Mouse (Mus musculus) midbrain, embryonic 14.5 days (tissue): ENCODE results near the gene Pxylp1. TPM values are rescaled to one million over a fixed set of nuclear protein-coding genes. Genes with fewer than 3 reads are reported as not detected.
"Not testable (repeated sequence)": the region's sequence is repeated elsewhere in the genome, so short reads cannot be mapped to it uniquely, and the experiment has no call there.

Experiments
- ATAC-seq: fragments of 200-750 bp; cut with Nextera tagmentation; 2 replicates; pipeline ENCODE4 v1.8.0; 2017; ENCODE audit warnings: moderate number of reproducible peaks, moderate library complexity; ENCODE audit not compliant: low FRiP score, low TSS enrichment
- DNase-seq: peaks from one replicate; pipeline ENCODE4 v3.0.0-alpha.2; 2015
- H3K27ac ChIP-seq: fragments of 300-500 bp; sonication (generic); replicated peaks from 2 replicates; pipeline ENCODE4 v1.5.1; 2014; ENCODE audit warnings: mild to moderate bottlenecking, low read depth, low read length, moderate library complexity
- H3K27me3 ChIP-seq: fragments of 300-500 bp; sonication (generic); 2 replicates; pipeline ENCODE4 v1.6.1; 2014; ENCODE audit warnings: low read length, control low read depth, mixed read lengths; ENCODE audit not compliant: control insufficient read depth, insufficient read depth
- H3K36me3 ChIP-seq: fragments of 300-500 bp; sonication (generic); 2 replicates; pipeline ENCODE4 v1.6.1; 2014; ENCODE audit warnings: low read length, control low read depth; ENCODE audit not compliant: control insufficient read depth, insufficient read depth
- H3K4me1 ChIP-seq: fragments of 300-500 bp; sonication (generic); 2 replicates; pipeline ENCODE4 v1.6.1; 2014; ENCODE audit warnings: mild to moderate bottlenecking, antibody characterized with exemption, low read length, control low read depth; ENCODE audit not compliant: control insufficient read depth, insufficient read depth
- H3K4me2 ChIP-seq: fragments of 300-500 bp; sonication (generic); 2 replicates; pipeline ENCODE4 v1.6.1; 2014; ENCODE audit warnings: mild to moderate bottlenecking, low read length, moderate library complexity
- H3K4me3 ChIP-seq: fragments of 300-500 bp; sonication (generic); replicated peaks from 2 replicates; pipeline ENCODE4 v1.5.1; 2014; ENCODE audit warnings: low read depth, low read length
- H3K9ac ChIP-seq: fragments of 300-500 bp; sonication (generic); replicated peaks from 2 replicates; pipeline ENCODE4 v1.6.1; 2014; ENCODE audit warnings: mild to moderate bottlenecking, low read length, moderate library complexity
- H3K9me3 ChIP-seq: fragments of 300-500 bp; sonication (generic); 2 replicates; pipeline ENCODE4 v1.6.1; 2016; ENCODE audit warnings: low read length, control low read depth, mixed read lengths; ENCODE audit not compliant: control insufficient read depth
- WGBS: fragments of 180-500 bp; shearing (Covaris S2); extraction: QIAGEN DNeasy Blood & Tissue Kit; methylation state at CpG from one replicate; pipeline ENCODE4 v1.1.7; 2014; 5-methylcytosine and 5-hydroxymethylcytosine counted together
- polyA plus RNA-seq: library from polyadenylated mRNA; unstranded; fragments of >200 nt; fragmentation: Nextera tagmentation; extraction: Ambion mirVana; gene quantifications from 2 replicates; pipeline ENCODE4 v1.2.1, GENCODE M21; 2014

The Pxylp1 gene
- polyA plus RNA-seq, result 52.7 and 66.1 TPM in 2 replicates

DNA sequence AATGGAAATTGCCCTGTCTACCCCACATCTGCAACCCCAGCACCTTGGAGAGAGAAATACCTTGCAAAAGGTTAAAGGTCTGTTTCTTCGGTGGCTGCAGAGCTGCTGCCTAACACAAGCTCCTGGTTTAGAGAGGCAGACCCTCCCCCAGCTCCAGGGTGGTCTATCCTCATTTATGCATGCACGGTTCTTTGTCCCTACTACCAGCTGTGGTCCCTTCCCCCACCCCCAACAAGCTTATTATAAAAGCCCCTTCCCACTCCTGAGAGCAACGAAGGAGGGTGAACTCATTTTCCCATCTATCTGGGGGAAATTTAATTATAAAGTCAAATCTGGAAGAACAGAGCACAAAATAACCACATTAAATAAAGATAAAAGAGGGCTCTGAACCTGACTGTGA lies at the start of gene Pxylp1:
TSS of gene Pxylp1 (minus strand) at position 124 of the 400 bp plus-strand sequence.
- Histone ChIP-seq H3K36me3 (no peaks in the 10 kb centered on the region), H3K9me3 (no peaks in the 10 kb centered on the region), H3K27me3 (no peaks in the 10 kb centered on the region), H3K27ac (peak within 1 kb of the TSS; percentile 81), H3K4me3 (no peak within 1 kb of the TSS), H3K4me2 (peak within 1 kb of the TSS; percentile 37), H3K9ac (0 out of 2 replicates have a peak within 1 kb of the TSS, but pooled peaks have one; percentile 1), H3K4me1 (peaks cover 46% of the 10 kb centered on the region)
- DNase-seq, result peak; percentile 82
- WGBS, result 0% methylated on average over 3 of the region's 3 CpGs
- ATAC-seq, result no peak

DNA sequence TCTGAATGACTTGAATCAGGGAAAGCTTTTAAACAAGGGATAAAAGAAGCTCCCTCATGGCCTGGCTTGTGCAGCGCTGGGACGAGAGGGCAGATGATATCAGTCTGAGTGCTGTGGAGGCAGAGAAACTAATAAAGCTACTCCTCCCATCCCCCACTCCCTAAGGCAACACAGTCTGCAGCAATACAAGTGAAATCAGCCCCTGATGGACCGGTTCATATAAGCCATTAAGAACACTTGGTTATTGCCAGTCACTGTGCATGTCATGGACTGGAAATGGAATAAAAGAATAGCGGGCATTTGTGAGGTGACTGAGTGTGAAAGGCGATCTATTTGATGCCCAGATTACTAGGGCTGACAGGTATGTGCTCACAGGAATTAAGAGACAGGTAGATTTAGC lies 46.4 kb upstream of the Pxylp1 start:
- no peak overlapping the region; the same call in 1 of the 2 replicates for H3K9ac ChIP-seq
- no peak overlapping the region for H3K4me2 ChIP-seq
- H3K4me1 ChIP-seq, result peaks cover 8% of the 10 kb centered on the region; the same call in 1 of the 2 replicates
- no peak; the same call in 1 of the 2 replicates for ATAC-seq
- WGBS, result 50% methylated on average over 5 of the region's 5 CpGs
- DNase-seq, result peak; percentile 68
- no peak overlapping the region for H3K4me3 ChIP-seq
- H3K9me3 ChIP-seq, result 0 out of 2 replicates have a peak, but pooled peaks cover 3% of the 10 kb centered on the region
- H3K27ac ChIP-seq, result peak overlapping the region; percentile 66
- H3K36me3 ChIP-seq, result peaks cover 11% of the 10 kb centered on the region; the same call in 1 of the 2 replicates
- no peaks in the 10 kb centered on the region for H3K27me3 ChIP-seq

DNA sequence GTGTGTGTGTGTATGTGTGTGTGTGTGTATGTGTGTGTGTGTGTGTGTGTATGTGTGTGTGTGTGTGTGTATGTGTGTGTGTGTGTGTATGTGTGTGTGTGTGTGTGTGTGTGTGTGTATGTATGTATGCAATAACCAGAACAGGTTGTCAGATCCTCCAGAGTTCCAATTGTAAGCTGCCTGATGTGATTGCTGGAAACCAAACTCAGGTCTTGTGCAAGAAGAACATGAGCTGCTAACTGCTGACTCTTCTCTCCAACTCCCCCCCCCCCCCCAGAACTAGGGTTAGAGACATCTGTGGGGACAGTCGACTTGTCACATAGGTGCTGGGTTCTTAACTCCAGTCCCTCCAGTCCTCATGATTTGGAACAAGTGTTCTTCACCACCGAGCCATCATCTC lies 44.0 kb upstream of the Pxylp1 start:
- H3K27ac ChIP-seq, H3K9ac ChIP-seq, H3K4me2 ChIP-seq, DNase-seq, H3K9me3 ChIP-seq, H3K4me1 ChIP-seq, H3K27me3 ChIP-seq, H3K36me3 ChIP-seq, ATAC-seq, H3K4me3 ChIP-seq: not testable (repeated sequence)
- WGBS, result 97% methylated on average over 2 of the region's 2 CpGs

DNA sequence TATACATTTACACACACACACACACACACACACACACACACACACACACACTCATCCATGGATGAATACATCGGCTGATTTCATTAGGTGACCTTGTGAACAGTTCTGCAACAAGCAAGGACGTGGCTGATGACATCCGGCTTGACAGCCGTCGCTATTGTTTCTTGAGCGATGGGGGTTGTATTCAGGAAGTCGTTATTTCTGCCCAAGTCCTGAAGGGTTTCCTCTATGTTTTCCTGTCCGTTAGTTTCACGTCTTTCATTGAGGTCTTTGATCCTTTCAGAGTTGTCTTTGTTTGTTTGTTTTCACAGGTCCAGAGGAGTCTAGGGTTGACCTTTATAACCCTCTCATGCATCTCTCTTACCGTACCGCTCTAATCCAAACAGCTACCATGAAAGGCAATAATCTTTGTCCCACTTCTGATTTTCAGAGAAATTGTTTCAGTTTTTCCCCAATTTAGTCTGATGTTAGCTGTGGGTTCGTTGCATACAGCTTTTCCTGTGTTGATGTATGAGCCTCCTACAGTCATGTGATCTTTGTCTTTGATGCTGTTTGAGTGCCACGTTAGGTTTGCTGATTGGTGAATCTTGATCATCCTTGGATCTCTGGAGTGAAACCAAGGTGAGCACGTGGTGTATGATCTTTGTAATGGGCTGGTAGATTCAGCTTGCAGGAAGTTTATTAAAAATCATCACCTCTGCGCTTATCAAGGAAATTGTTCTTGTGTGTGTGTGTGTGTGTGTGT lies 43.3 kb upstream of the Pxylp1 start:
- WGBS, result 75% methylated on average over 15 of the region's 15 CpGs
- no peaks in the 10 kb centered on the region for H3K27me3 ChIP-seq
- H3K4me1 ChIP-seq, result peaks cover 8% of the 10 kb centered on the region; the same call in 1 of the 2 replicates
- no peak overlapping the region for H3K27ac ChIP-seq
- H3K9me3 ChIP-seq, result 0 out of 2 replicates have a peak, but pooled peaks cover under 1% of the 10 kb centered on the region
- DNase-seq, result no peak
- H3K4me3 ChIP-seq, result no peak overlapping the region
- no peak overlapping the region for H3K9ac ChIP-seq
- peaks cover under 1% of the 10 kb centered on the region; the same call in 1 of the 2 replicates for H3K36me3 ChIP-seq
- no peak overlapping the region for H3K4me2 ChIP-seq
- ATAC-seq, result no peak

DNA sequence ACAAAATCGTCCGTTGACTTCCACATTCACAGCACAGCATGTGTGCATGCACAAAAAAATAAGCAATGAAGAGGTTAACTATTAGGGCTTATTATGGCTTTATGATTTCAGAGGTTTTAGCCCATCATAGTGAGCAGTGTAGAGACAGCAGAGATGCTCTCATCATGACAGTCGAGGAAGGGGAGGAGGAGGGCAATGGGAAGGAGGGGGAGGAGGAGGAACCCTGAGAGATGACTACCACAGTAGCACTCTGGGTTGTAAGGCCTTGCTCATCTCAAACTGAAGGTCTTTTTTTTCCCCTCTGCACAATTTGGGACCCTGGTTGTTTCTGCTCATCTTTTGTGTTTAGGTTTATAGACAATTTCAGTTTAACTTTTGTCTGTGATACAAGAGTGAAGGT lies 42.3 kb upstream of the Pxylp1 start:
- Histone ChIP-seq H3K27me3 (no peaks in the 10 kb centered on the region), H3K27ac (no peak overlapping the region), H3K4me2 (no peak overlapping the region), H3K9ac (no peak overlapping the region), H3K4me1 (peaks cover 8% of the 10 kb centered on the region; the same call in 1 of the 2 replicates), H3K9me3 (no peaks in the 10 kb centered on the region), H3K4me3 (no peak overlapping the region), H3K36me3 (no peaks in the 10 kb centered on the region)
- WGBS, result 77% methylated on average over 3 of the region's 3 CpGs
- DNase-seq, result no peak
- ATAC-seq, result no peak

DNA sequence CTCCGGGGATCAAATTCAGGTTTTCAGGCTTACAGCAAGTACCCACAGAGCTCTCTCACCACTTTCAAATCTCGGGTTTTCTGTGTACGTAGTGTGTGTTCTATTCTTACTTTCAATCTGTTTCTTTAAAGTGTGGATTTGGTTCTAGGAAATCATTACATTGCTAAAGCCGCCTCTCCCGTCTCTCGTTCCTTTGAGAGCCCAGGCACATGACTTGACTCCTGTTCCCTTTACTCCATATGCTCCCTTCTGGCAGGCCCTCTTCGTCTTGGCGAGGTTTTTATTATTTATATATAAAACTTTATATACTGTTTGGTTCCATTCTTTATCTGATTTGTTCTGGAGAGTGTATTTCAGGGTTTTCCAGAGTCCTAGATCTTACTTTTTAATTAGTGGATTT lies 40.3 kb upstream of the Pxylp1 start:
- no peak overlapping the region for H3K9ac ChIP-seq
- no peaks in the 10 kb centered on the region for H3K4me1 ChIP-seq
- no peak overlapping the region for H3K27ac ChIP-seq
- WGBS, result 93% methylated on average over 8 of the region's 8 CpGs
- no peaks in the 10 kb centered on the region for H3K27me3 ChIP-seq
- no peaks in the 10 kb centered on the region for H3K9me3 ChIP-seq
- DNase-seq (no peak), ATAC-seq (no peak)
- no peak overlapping the region for H3K4me2 ChIP-seq
- no peaks in the 10 kb centered on the region for H3K36me3 ChIP-seq
- no peak overlapping the region for H3K4me3 ChIP-seq

DNA sequence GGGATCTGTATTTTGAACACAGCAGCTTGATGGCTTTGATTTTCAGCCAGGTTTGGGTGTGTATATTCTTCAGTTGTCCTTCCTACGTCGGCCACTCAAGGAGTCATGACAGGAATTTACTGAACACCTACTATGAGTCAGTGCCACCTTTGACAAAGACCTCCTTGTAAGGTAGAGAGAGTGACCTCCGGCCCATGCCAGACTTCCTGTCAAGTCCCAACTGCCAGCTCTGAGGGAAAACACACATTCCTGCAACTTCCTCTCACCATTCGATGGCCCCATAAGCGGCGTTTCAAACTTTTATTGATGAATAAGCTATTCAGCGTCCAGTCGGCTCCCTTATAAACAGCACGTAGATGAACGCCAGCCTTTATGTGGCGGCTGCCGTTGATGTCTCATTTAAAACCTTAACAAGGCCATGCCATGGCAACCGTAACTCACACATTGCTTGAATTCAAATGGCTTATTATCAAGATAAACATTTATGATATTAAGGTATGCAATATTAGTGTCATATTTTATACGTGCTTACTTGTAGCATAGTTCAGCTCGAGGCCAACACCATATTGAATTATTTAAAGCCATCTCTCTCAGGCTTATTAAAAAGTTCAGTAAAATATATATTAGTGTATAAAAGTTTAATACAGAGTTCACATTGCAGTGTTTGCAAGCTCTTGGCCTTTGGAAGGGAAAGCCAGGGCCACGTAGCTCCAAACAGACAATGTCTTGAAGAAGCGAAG lies 31.3 kb upstream of the Pxylp1 start:
- no peak overlapping the region for H3K9ac ChIP-seq
- no peak overlapping the region for H3K27ac ChIP-seq
- no peak overlapping the region for H3K4me2 ChIP-seq
- 86% methylated on average over 17 of the region's 17 CpGs for WGBS
- H3K4me3 ChIP-seq, result no peak overlapping the region
- H3K36me3 ChIP-seq, result no peaks in the 10 kb centered on the region
- ATAC-seq (no peak), DNase-seq (no peak)
- H3K9me3 ChIP-seq, result no peaks in the 10 kb centered on the region
- 0 out of 2 replicates have a peak, but pooled peaks cover 6% of the 10 kb centered on the region for H3K4me1 ChIP-seq
- no peaks in the 10 kb centered on the region for H3K27me3 ChIP-seq

DNA sequence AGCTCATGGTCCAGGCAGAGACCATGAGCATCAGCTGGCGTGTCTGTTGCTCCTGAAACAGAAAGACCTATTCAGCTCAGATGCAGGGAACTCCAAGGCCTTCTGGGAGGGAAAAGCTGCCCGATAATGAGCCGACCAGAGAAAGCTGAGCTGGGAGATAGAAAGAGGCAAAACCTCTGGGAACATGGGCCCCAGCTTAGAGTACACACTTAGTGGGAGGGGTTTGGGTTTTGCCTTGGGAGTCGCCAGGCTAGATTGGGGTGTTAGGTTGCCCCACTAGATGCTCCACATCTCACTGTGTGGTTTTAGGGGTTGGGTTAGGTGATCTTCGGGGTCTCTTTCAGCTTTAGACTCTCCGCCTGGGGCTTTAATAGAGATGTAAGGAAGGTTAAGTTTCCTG lies 30.6 kb upstream of the Pxylp1 start:
- Histone ChIP-seq H3K36me3 (no peaks in the 10 kb centered on the region), H3K27me3 (no peaks in the 10 kb centered on the region), H3K4me1 (0 out of 2 replicates have a peak, but pooled peaks cover 6% of the 10 kb centered on the region), H3K9ac (no peak overlapping the region), H3K27ac (no peak overlapping the region), H3K4me2 (no peak overlapping the region), H3K9me3 (no peaks in the 10 kb centered on the region), H3K4me3 (no peak overlapping the region)
- 71% methylated on average over 6 of the region's 6 CpGs for WGBS
- no peak for DNase-seq
- ATAC-seq, result no peak
